Comparison of ENCODE assay signal across 8 mouse cellular contexts in the genomic region with DNA sequence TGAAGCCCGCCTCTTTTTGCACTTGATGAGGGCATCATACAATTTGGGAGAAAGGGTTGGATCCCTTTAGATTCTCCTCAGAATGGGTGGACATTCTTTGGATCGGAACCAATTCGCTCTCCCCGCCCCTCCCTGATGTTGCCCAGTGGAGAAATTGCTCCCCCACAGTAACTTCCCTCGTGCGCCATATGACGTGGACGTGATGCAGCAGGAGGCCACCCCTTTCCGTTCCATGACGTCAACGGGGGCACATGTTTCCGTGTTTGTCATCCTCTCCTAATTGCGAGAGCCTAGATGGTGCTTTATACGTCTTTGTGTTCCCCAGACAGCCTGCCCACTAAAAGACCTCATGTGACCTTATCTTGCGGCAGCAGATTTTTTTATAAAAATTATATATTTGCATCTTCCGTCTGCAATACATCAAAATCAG. TPM values are rescaled to one million over a fixed set of nuclear protein-coding genes. Genes with fewer than 3 reads are reported as not detected.
DNase-seq lines count a peak whose midpoint lies in the region; TF ChIP-seq lines count a peak whose summit lies in the region.

No protein-coding gene starts in this region.

- DNase-seq in adrenal gland, adult (ENCODE audit: inconsistent age in 2 of 2, low spot score in 1 of 2), result peak; percentile 94 to 98
- DNase-seq in gastrocnemius, adult 8-10 months (ENCODE audit: low spot score in 2 of 2), result peak; percentile 59 to 69
- DNase-seq in hindlimb bud, embryonic 11.5 days (ENCODE audit: extremely low spot score, low read depth, low spot score), result peak; percentile 26
- DNase-seq in left cerebral cortex, adult 9 months (ENCODE audit: low spot score in 2 of 2), result peak; percentile 71 to 87
- DNase-seq in right cerebral cortex, adult 2 months (ENCODE audit: low spot score in 2 of 2), result peak; percentile 86 to 89
- peak; percentile 59 for DNase-seq in urinary bladder, postnatal 10 days (ENCODE audit: low spot score)

- H3K27ac ChIP-seq in cortical plate, adult 2 months (ENCODE audit: insufficient read depth, low read length), result peak overlapping the region; percentile 97

- peaks cover 34% of the 10 kb centered on the region for H3K36me3 ChIP-seq in megakaryocyte, embryonic 14.5 days (replicated peaks; ENCODE audit: low read length)

- no peak for TF ChIP-seq CTCF in cortical plate, adult 2 months (IDR thresholded peaks at IDR 0.05; ENCODE audit: extremely low read depth, insufficient read depth, low read length)

- peak; percentile 46; the same call in 1 of the 2 replicates for TF ChIP-seq POLR2A in cortical plate, adult 2 months (IDR thresholded peaks at IDR 0.05; ENCODE audit: extremely low read depth, insufficient read depth, low read length)

- H3K4me3 ChIP-seq in cortical plate, adult 2 months (ENCODE audit: insufficient read depth, low read length), result peak overlapping the region; percentile 88
- H3K4me3 ChIP-seq in megakaryocyte, embryonic 14.5 days (replicated peaks), result peak overlapping the region; percentile 99

- H3K27me3 ChIP-seq in megakaryocyte, embryonic 14.5 days (replicated peaks), result no peaks in the 10 kb centered on the region

- H3K9me3 ChIP-seq in megakaryocyte, embryonic 14.5 days, result no peaks in the 10 kb centered on the region

- H3K4me1 ChIP-seq in cortical plate, adult 2 months (ENCODE audit: control insufficient read depth, insufficient read depth, low read length), result peaks cover 3% of the 10 kb centered on the region
- H3K4me1 ChIP-seq in megakaryocyte, embryonic 14.5 days, result peaks cover 31% of the 10 kb centered on the region

RNA-seq across cellular contexts. Expression of a gene that starts 0.8 kb away (rescaled TPM):
- 49.1 and 52.8 TPM in 2 replicates for polyA plus RNA-seq in cortical plate, adult 2 months (2012; rRNA removed)
- 10 to 100 TPM; 32.9 to 34.2 (median 33.5) TPM for total RNA-seq in gastrocnemius, adult 8-10 months (2022)
- polyA plus RNA-seq in megakaryocyte, embryonic 14.5 days (2012; ENCODE audit: insufficient read depth, low replicate concordance), result 87.2 and 163 TPM in 2 replicates

RNA-seq across cellular contexts. Expression of a gene that starts 0.9 kb away (rescaled TPM):
- polyA plus RNA-seq in cortical plate, adult 2 months (2012; rRNA removed), result 3.2 and 4.2 TPM in 2 replicates
- total RNA-seq in gastrocnemius, adult 8-10 months (2022), result 1 to 10 TPM; 2.7 to 5.1 (median 4.3) TPM
- polyA plus RNA-seq in megakaryocyte, embryonic 14.5 days (2012; ENCODE audit: insufficient read depth, low replicate concordance), result 7.9 TPM in 1 of 2 replicates, not detected in the other

Comparison
In these comparisons a context has a peak if more than half of its experiments do, and no peak if none do; other contexts are left out.
1. Peak in every context shown above with its lines: DNase-seq, H3K4me3 ChIP-seq and H3K27ac ChIP-seq.
2. DNase-seq: peak in every context shown above with its lines; median percentile 96 in adrenal gland, adult; 88 in right cerebral cortex, adult 2 months; 79 in left cerebral cortex, adult 9 months; 64 in gastrocnemius, adult 8-10 months; 59 in urinary bladder, postnatal 10 days; 26 in hindlimb bud, embryonic 11.5 days.